Comparison of ENCODE assay signal across 28 mouse cellular contexts in the genomic region with DNA sequence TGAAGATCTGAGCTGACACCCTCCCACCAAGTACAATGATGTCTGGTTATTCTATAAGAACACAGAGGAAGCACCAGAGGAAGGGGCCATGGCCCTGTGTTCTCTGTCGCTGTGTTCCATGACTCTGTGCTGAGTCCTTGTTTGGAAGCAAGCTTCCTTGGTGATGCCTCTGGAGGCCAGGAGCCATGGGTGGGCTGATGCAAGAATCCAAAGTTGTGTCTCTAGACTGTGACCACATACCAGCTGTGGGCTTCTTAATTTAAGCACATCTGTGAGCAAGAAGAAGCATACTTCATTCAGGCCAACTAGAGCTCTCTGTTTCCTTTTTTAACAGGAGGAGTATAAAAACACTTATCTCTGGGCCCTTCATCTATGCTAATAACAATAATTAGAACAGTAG. TPM values are rescaled to one million over a fixed set of nuclear protein-coding genes. Genes with fewer than 3 reads are reported as not detected.
DNase-seq lines count a peak whose midpoint lies in the region; ATAC-seq and TF ChIP-seq lines count a peak whose summit lies in the region.
"Had no signal": no experiment of that assay in that cellular context is flagged by ENCODE, and none has a peak within 500 bp of the region (broad histone marks: within the 10 kb centered on the region; RNA-seq: fewer than 3 reads in every experiment).

No protein-coding gene starts in this region.

- WGBS in cerebellum, adult 2 months: 91% methylated on average over 1 of the region's 1 CpGs
- 90% methylated on average over 1 of the region's 1 CpGs for WGBS in midbrain, embryonic 16.5 days
- WGBS in intestine, embryonic 16.5 days: 97% methylated on average over 1 of the region's 1 CpGs
- 100% methylated on average over 1 of the region's 1 CpGs for WGBS in kidney, embryonic 15.5 days

- no peak overlapping the region for H3K4me3 ChIP-seq in CH12.LX (replicated peaks in 1 of 3; ENCODE audit: low read depth in 2 of 3, low read length in 2 of 3, poor library complexity in 1 of 3)
- H3K4me3 ChIP-seq in cerebellum, adult 2 months (replicated peaks; ENCODE audit: insufficient read depth, low read depth, low read length): no peak overlapping the region
- no peak overlapping the region for H3K4me3 ChIP-seq in midbrain, embryonic 16.5 days (ENCODE audit: low read depth, low read length)
- no peak overlapping the region for H3K4me3 ChIP-seq in intestine, embryonic 16.5 days (ENCODE audit: low read length)
- H3K4me3 ChIP-seq in kidney, embryonic 15.5 days (replicated peaks): no peak overlapping the region
- H3K4me3 ChIP-seq: embryonic facial prominence, embryonic 13.5 days; embryonic facial prominence, embryonic 15.5 days; erythroblast, embryonic 14.5 days; forebrain, embryonic 10.5 days; forebrain, embryonic 12.5 days had no signal

- H3K27ac ChIP-seq in CH12.LX (ENCODE audit: insufficient read depth, low read depth): no peak overlapping the region
- H3K27ac ChIP-seq in cerebellum, adult 2 months (ENCODE audit: insufficient read depth, low read length): no peak overlapping the region
- no peak overlapping the region for H3K27ac ChIP-seq in midbrain, embryonic 16.5 days (ENCODE audit: low read length)
- no peak overlapping the region for H3K27ac ChIP-seq in intestine, embryonic 16.5 days (ENCODE audit: low read length)
- no peak overlapping the region for H3K27ac ChIP-seq in kidney, embryonic 15.5 days
- H3K27ac ChIP-seq: embryonic facial prominence, embryonic 13.5 days; embryonic facial prominence, embryonic 15.5 days; forebrain, embryonic 10.5 days; forebrain, embryonic 12.5 days had no signal

- TF ChIP-seq POLR2A in CH12.LX (IDR thresholded peaks at IDR 0.05; ENCODE audit: low read depth, low read length): no peak
- no peak for TF ChIP-seq POLR2A in cerebellum, adult 2 months (IDR thresholded peaks at IDR 0.05; ENCODE audit: borderline replicate concordance, insufficient read depth, low read length)

- no peaks in the 10 kb centered on the region for H3K9me3 ChIP-seq in CH12.LX (replicated peaks; ENCODE audit: low read length)
- no peaks in the 10 kb centered on the region for H3K9me3 ChIP-seq in midbrain, embryonic 16.5 days (replicated peaks; ENCODE audit: control insufficient read depth, low read length, poor library complexity, severe bottlenecking)
- no peaks in the 10 kb centered on the region for H3K9me3 ChIP-seq in intestine, embryonic 16.5 days (ENCODE audit: control insufficient read depth, low read length)
- no peaks in the 10 kb centered on the region for H3K9me3 ChIP-seq in kidney, embryonic 15.5 days (replicated peaks)
- H3K9me3 ChIP-seq: embryonic facial prominence, embryonic 13.5 days; embryonic facial prominence, embryonic 15.5 days; forebrain, embryonic 10.5 days; forebrain, embryonic 12.5 days had no signal

- H3K4me1 ChIP-seq in CH12.LX (ENCODE audit: control insufficient read depth in 1 of 2, insufficient read depth in 2 of 2): peaks cover 4 to 39% of the 10 kb centered on the region in 2 experiments; a peak in 3 of 4 replicates
- H3K4me1 ChIP-seq in cerebellum, adult 2 months (ENCODE audit: control insufficient read depth, insufficient read depth, low read length): no peaks in the 10 kb centered on the region
- H3K4me1 ChIP-seq in midbrain, embryonic 16.5 days (ENCODE audit: control insufficient read depth, insufficient read depth, low read length): no peaks in the 10 kb centered on the region
- no peaks in the 10 kb centered on the region for H3K4me1 ChIP-seq in intestine, embryonic 16.5 days (ENCODE audit: control insufficient read depth, insufficient read depth, low read length)
- no peaks in the 10 kb centered on the region for H3K4me1 ChIP-seq in kidney, embryonic 15.5 days
- H3K4me1 ChIP-seq: embryonic facial prominence, embryonic 13.5 days; embryonic facial prominence, embryonic 15.5 days; forebrain, embryonic 10.5 days had no signal

- peak; percentile 60 for DNase-seq in CH12.LX (ENCODE audit: extremely low read depth)
- peak; percentile 27 for DNase-seq in brain, adult 2 months (ENCODE audit: low read depth, low spot score)
- no peak for DNase-seq in cerebellum, adult 2 months
- DNase-seq: adrenal gland, adult 8-10 months; adrenal gland, postnatal 14 days; adrenal gland, postnatal 36 days; cerebellum, adult 11 months; cerebellum, adult 18-20 months; cerebellum, adult 9-10 months; cerebellum, postnatal 10 days; cerebellum, postnatal 25 days; embryo, embryonic 11 days had no signal

- ATAC-seq in granulocyte monocyte progenitor cell, adult 5-6 weeks (replicated peaks; ENCODE audit: poor library complexity, severe bottlenecking): peak; percentile 57
- ATAC-seq in megakaryocyte, adult 5-6 weeks (ENCODE audit: poor library complexity, severe bottlenecking): peak; percentile 15
- no peak for ATAC-seq in midbrain, embryonic 16.5 days
- ATAC-seq in intestine, embryonic 16.5 days: no peak
- ATAC-seq in kidney, embryonic 15.5 days (replicated peaks; ENCODE audit: low FRiP score): no peak
- ATAC-seq: activated CD4-positive, CD25-positive, alpha-beta regulatory T cell, adult 4 months; forebrain, embryonic 14.5 days; forebrain, embryonic 16.5 days; Patski had no signal

- no peaks in the 10 kb centered on the region for H3K27me3 ChIP-seq in CH12.LX (replicated peaks)
- H3K27me3 ChIP-seq in cerebellum, adult 2 months (ENCODE audit: control insufficient read depth, insufficient read depth, low read length): no peaks in the 10 kb centered on the region; the same call in 1 of the 2 replicates
- H3K27me3 ChIP-seq in midbrain, embryonic 16.5 days (ENCODE audit: control insufficient read depth, insufficient read depth, low read depth, low read length): no peaks in the 10 kb centered on the region
- no peaks in the 10 kb centered on the region for H3K27me3 ChIP-seq in intestine, embryonic 16.5 days (replicated peaks; ENCODE audit: control insufficient read depth, insufficient read depth, low read length)
- no peaks in the 10 kb centered on the region for H3K27me3 ChIP-seq in kidney, embryonic 15.5 days
- H3K27me3 ChIP-seq: embryonic facial prominence, embryonic 13.5 days; embryonic facial prominence, embryonic 15.5 days had no signal

- no peak for TF ChIP-seq CTCF in CH12.LX (conservative IDR thresholded peaks at IDR 0.05 in 1 of 2, IDR thresholded peaks at IDR 0.05 in 1 of 2; ENCODE audit: low read depth in 2 of 2, low read length in 2 of 2)
- TF ChIP-seq CTCF in cerebellum, adult 2 months (IDR thresholded peaks at IDR 0.05; ENCODE audit: borderline replicate concordance, insufficient read depth, low read depth, low read length): no peak

- no peak overlapping the region for H3K9ac ChIP-seq in CH12.LX (ENCODE audit: insufficient read depth, low read depth)
- H3K9ac ChIP-seq in midbrain, embryonic 16.5 days (ENCODE audit: low read depth, low read length): no peak overlapping the region
- no peak overlapping the region for H3K9ac ChIP-seq in intestine, embryonic 16.5 days (ENCODE audit: low read depth, low read length)
- H3K9ac ChIP-seq in kidney, embryonic 15.5 days: no peak overlapping the region
- H3K9ac ChIP-seq: embryonic facial prominence, embryonic 13.5 days; embryonic facial prominence, embryonic 15.5 days; forebrain, embryonic 12.5 days had no signal

- TF ChIP-seq EP300 in CH12.LX (IDR thresholded peaks at IDR 0.05; ENCODE audit: low read length): no peak

- no peak overlapping the region for H3K4me2 ChIP-seq in CH12.LX (ENCODE audit: insufficient read depth, low read depth, poor library complexity, severe bottlenecking)
- no peak overlapping the region for H3K4me2 ChIP-seq in midbrain, embryonic 16.5 days (ENCODE audit: low read length)
- no peak overlapping the region for H3K4me2 ChIP-seq in intestine, embryonic 16.5 days (ENCODE audit: low read depth, low read length)
- no peak overlapping the region for H3K4me2 ChIP-seq in kidney, embryonic 15.5 days
- H3K4me2 ChIP-seq: embryonic facial prominence, embryonic 13.5 days; embryonic facial prominence, embryonic 15.5 days; forebrain, embryonic 12.5 days had no signal

- in situ Hi-C loops in CH12.LX (cut with MboI; ENCODE audit: low pct_ligation_motif_present, low pct_unique_long_range_greater_than_20kb, low sequenced_read_pairs): no loop called here

- TF ChIP-seq RAD21 in CH12.LX (IDR thresholded peaks at IDR 0.05; ENCODE audit: low read depth, low read length): no peak

- dilution Hi-C loops in CH12.LX (cut with MboI; ENCODE audit: extremely low pct_ligation_motif_present, extremely low pct_unique_long_range_greater_than_20kb, low sequenced_read_pairs): no loop called here

- H3K36me3 ChIP-seq in CH12.LX (replicated peaks in 1 of 2; ENCODE audit: control insufficient read depth in 1 of 2, insufficient read depth in 1 of 2, low read length in 1 of 2): no peaks in the 10 kb centered on the region
- no peaks in the 10 kb centered on the region for H3K36me3 ChIP-seq in midbrain, embryonic 16.5 days (ENCODE audit: control insufficient read depth, insufficient read depth, low read length)
- H3K36me3 ChIP-seq in intestine, embryonic 16.5 days (ENCODE audit: control insufficient read depth, insufficient read depth, low read length): no peaks in the 10 kb centered on the region
- no peaks in the 10 kb centered on the region for H3K36me3 ChIP-seq in kidney, embryonic 15.5 days
- H3K36me3 ChIP-seq: embryonic facial prominence, embryonic 13.5 days; embryonic facial prominence, embryonic 15.5 days; forebrain, embryonic 10.5 days; forebrain, embryonic 12.5 days; G1E had no signal

- no peaks in the 10 kb centered on the region for H3K79me2 ChIP-seq in CH12.LX (replicated peaks; ENCODE audit: control insufficient read depth, extremely low read depth, insufficient read depth, poor library complexity, severe bottlenecking)

TF ChIP-seq in CH12.LX, 34 proteins besides CTCF, POLR2A, EP300 and RAD21 (continues in another document):
- TF ChIP-seq ETS1 (conservative IDR thresholded peaks at IDR 0.05; ENCODE audit: low read depth, low read length) (peak; percentile 20; the same call in 1 of the 2 replicates), PAX5 (IDR thresholded peaks at IDR 0.05; ENCODE audit: low read length) (no peak), IRF4 (IDR thresholded peaks at IDR 0.05; ENCODE audit: low read depth, low read length) (no peak), TCF12 (IDR thresholded peaks at IDR 0.05; ENCODE audit: low read depth, low read length) (no peak), GABPA (IDR thresholded peaks at IDR 0.05; ENCODE audit: insufficient replicate concordance, low read depth, low read length) (no peak)

RNA-seq across cellular contexts. Expression of a gene that starts 42.7 kb away (rescaled TPM):
- not detected in 2 replicates for total RNA-seq in CH12.LX (2012; rRNA removed)
- total RNA-seq in CH12.LX (2014; rRNA removed): not detected in 2 replicates
- polyA plus RNA-seq in CH12.LX (2012; ENCODE audit: insufficient read length, low read depth): not detected in 2 replicates
- not detected in 2 replicates for total RNA-seq in granulocyte monocyte progenitor cell, adult 5-6 weeks (2014; fragmentation: Nextera tagmentation)
- not detected in 2 replicates for total RNA-seq in granulocyte monocyte progenitor cell, adult 5-6 weeks (2017)
- 0.80 and 1.4 TPM in 2 replicates for total RNA-seq in megakaryocyte, adult 5-6 weeks (2015)
- total RNA-seq in megakaryocyte, adult 5-6 weeks (2017): 0.07 and 0.73 TPM in 2 replicates
- 2.2 and 2.9 TPM in 2 replicates for polyA plus RNA-seq in cerebellum, adult 2 months (2012; rRNA removed)
- polyA plus RNA-seq in midbrain, embryonic 16.5 days (2015; fragmentation: Nextera tagmentation; extraction: Ambion mirVana): 17.3 and 21.9 TPM in 2 replicates
- polyA plus RNA-seq in intestine, embryonic 16.5 days (2015; fragmentation: Nextera tagmentation; extraction: Ambion mirVana): 1.8 and 2.0 TPM in 2 replicates
- 10.7 and 13.2 TPM in 2 replicates for polyA plus RNA-seq in kidney, embryonic 15.5 days (2015; fragmentation: Nextera tagmentation; extraction: Ambion mirVana)
- total RNA-seq: G1E had no signal
- polyA plus RNA-seq: activated CD4-positive, CD25-positive, alpha-beta regulatory T cell, adult 4 months; C2C12; erythroblast, embryonic 14.5 days; G1E had no signal

Comparison
In these comparisons a context has a peak if more than half of its experiments do, and no peak if none do; other contexts are left out.
1. DNase-seq: peak in CH12.LX (single experiment) and brain, adult 2 months (single experiment); none in cerebellum, adult 2 months (0 of 2).
2. ATAC-seq: peak in granulocyte monocyte progenitor cell, adult 5-6 weeks (single experiment) and megakaryocyte, adult 5-6 weeks (single experiment); none in midbrain, embryonic 16.5 days (single experiment), intestine, embryonic 16.5 days (single experiment) and kidney, embryonic 15.5 days (single experiment).